In the genomic region with DNA sequence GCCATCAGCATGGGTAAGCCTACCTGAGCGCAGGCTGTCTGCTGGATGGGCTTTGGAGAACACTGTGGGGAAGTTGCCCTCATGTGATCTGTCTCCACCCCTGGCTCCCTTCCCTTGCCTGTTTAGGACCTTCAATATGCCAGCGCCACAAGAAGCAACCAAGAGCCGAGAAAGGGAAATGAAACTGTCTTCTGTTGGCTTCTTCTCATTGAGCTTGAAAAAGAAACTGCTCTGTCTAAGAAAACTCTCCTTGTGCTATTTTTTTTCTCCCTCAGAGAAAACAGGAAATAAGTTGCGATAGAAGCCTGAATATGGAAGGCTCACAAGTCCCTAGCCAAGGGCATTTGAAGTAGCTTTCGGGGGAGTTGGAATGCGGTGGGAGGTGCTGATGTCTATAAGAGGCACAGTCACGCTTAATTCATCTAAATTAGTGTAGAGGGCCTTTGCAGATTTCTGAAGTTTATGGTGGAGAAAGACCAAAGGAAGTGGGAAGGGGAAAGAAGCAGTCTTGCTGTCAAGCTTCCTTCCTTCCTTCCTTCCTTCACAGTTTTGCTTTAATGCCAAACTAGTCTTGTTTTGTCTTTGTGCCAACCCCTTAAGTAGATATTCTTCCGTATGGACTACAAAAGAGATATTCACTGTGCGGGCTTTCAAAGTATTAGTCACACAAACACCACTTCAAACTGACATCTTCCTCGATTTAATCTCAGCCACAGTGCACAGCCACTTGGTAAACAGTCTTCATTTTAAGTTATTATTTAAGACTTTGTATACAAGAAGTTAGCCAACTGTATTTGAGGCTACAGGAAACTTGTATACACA, we compare ENCODE assay signal across 7 mouse cellular contexts. TPM values are rescaled to one million over a fixed set of nuclear protein-coding genes. Genes with fewer than 3 reads are reported as not detected.
DNase-seq lines count a peak whose midpoint lies in the region; ATAC-seq and TF ChIP-seq lines count a peak whose summit lies in the region.

No protein-coding gene starts in this region.

- H3K4me1 ChIP-seq in testis, adult 2 months (ENCODE audit: control insufficient read depth, insufficient read depth, low read length), result no peaks in the 10 kb centered on the region
- peaks cover 7% of the 10 kb centered on the region for H3K4me1 ChIP-seq in embryonic fibroblast, embryonic 13.5 days (ENCODE audit: control insufficient read depth, insufficient read depth, low read length)
- peaks cover 9% of the 10 kb centered on the region; the same call in 1 of the 2 replicates for H3K4me1 ChIP-seq in kidney, embryonic 14.5 days (ENCODE audit: control insufficient read depth, insufficient read depth, low read length)
- H3K4me1 ChIP-seq in midbrain, embryonic 16.5 days (ENCODE audit: control insufficient read depth, insufficient read depth, low read length), result no peaks in the 10 kb centered on the region

- no peak overlapping the region for H3K4me2 ChIP-seq in kidney, embryonic 14.5 days (replicated peaks; ENCODE audit: low read depth, low read length)
- no peak overlapping the region for H3K4me2 ChIP-seq in midbrain, embryonic 16.5 days (ENCODE audit: low read length)

- no peaks in the 10 kb centered on the region for H3K36me3 ChIP-seq in testis, adult 2 months (ENCODE audit: control insufficient read depth, insufficient read depth, low read length)
- H3K36me3 ChIP-seq in kidney, embryonic 14.5 days (ENCODE audit: control insufficient read depth, insufficient read depth, low read length), result no peaks in the 10 kb centered on the region
- H3K36me3 ChIP-seq in midbrain, embryonic 16.5 days (ENCODE audit: control insufficient read depth, insufficient read depth, low read length), result no peaks in the 10 kb centered on the region

- no peaks in the 10 kb centered on the region for H3K9me3 ChIP-seq in kidney, embryonic 14.5 days (ENCODE audit: control insufficient read depth, low read length)
- H3K9me3 ChIP-seq in midbrain, embryonic 16.5 days (replicated peaks; ENCODE audit: control insufficient read depth, low read length, poor library complexity, severe bottlenecking), result no peaks in the 10 kb centered on the region

- peak overlapping the region; percentile 64 for H3K27ac ChIP-seq in testis, adult 2 months (ENCODE audit: control insufficient read depth, insufficient read depth, low read depth, low read length)
- peak overlapping the region; percentile 45 for H3K27ac ChIP-seq in embryonic fibroblast, embryonic 13.5 days (ENCODE audit: insufficient read depth, low read length)
- H3K27ac ChIP-seq in kidney, embryonic 14.5 days (ENCODE audit: low read depth, low read length), result peak overlapping the region; percentile 81; the same call in 1 of the 2 replicates
- H3K27ac ChIP-seq in midbrain, embryonic 16.5 days (ENCODE audit: low read length), result no peak overlapping the region

- no peak for TF ChIP-seq POLR2A in testis, adult 2 months (IDR thresholded peaks at IDR 0.05; ENCODE audit: control insufficient read depth, low read depth, low read length)
- TF ChIP-seq POLR2A in embryonic fibroblast, embryonic 13.5 days (IDR thresholded peaks at IDR 0.05; ENCODE audit: low read depth, low read length), result no peak

- no peak for TF ChIP-seq CTCF in testis, adult 2 months (IDR thresholded peaks at IDR 0.05; ENCODE audit: control insufficient read depth, insufficient read depth, insufficient replicate concordance, low read depth, low read length)
- TF ChIP-seq CTCF in embryonic fibroblast, embryonic 13.5 days (IDR thresholded peaks at IDR 0.05; ENCODE audit: borderline replicate concordance, insufficient read depth, low read length), result no peak

- H3K9ac ChIP-seq in kidney, embryonic 14.5 days (ENCODE audit: low read depth, low read length), result no peak overlapping the region
- H3K9ac ChIP-seq in midbrain, embryonic 16.5 days (ENCODE audit: low read depth, low read length), result no peak overlapping the region

- DNase-seq in testis, postnatal 10 days (ENCODE audit: low spot score), result no peak
- peak; percentile 54 to 58 for DNase-seq in monocyte, adult 2 months (ENCODE audit: low read depth in 1 of 2, low spot score in 2 of 2)
- DNase-seq in gastrocnemius, adult 18-20 months (ENCODE audit: low spot score), result no peak

- no peak overlapping the region for H3K4me3 ChIP-seq in testis, adult 2 months (ENCODE audit: control insufficient read depth, low read depth, low read length)
- no peak overlapping the region for H3K4me3 ChIP-seq in embryonic fibroblast, embryonic 13.5 days (ENCODE audit: insufficient read depth, low read length)
- no peak overlapping the region for H3K4me3 ChIP-seq in kidney, embryonic 14.5 days (ENCODE audit: low read length)
- no peak overlapping the region for H3K4me3 ChIP-seq in midbrain, embryonic 16.5 days (ENCODE audit: low read depth, low read length)

- WGBS in kidney, embryonic 14.5 days, result 54% methylated on average over 10 of the region's 10 CpGs
- WGBS in midbrain, embryonic 16.5 days, result 57% methylated on average over 10 of the region's 10 CpGs

- no peaks in the 10 kb centered on the region for H3K27me3 ChIP-seq in testis, adult 2 months (ENCODE audit: control insufficient read depth, insufficient read depth, low read length)
- H3K27me3 ChIP-seq in kidney, embryonic 14.5 days (ENCODE audit: control insufficient read depth, insufficient read depth, low read length), result no peaks in the 10 kb centered on the region
- H3K27me3 ChIP-seq in midbrain, embryonic 16.5 days (ENCODE audit: control insufficient read depth, insufficient read depth, low read depth, low read length), result no peaks in the 10 kb centered on the region

- ATAC-seq in kidney, embryonic 14.5 days (ENCODE audit: low FRiP score, low TSS enrichment), result no peak
- no peak for ATAC-seq in midbrain, embryonic 16.5 days

RNA-seq across cellular contexts. Expression of a gene that starts 18.3 kb away (rescaled TPM):
- polyA plus RNA-seq in testis, adult 2 months (2012; rRNA removed), result 0.26 and 0.52 TPM in 2 replicates
- not detected in 2 replicates for polyA plus RNA-seq in embryonic fibroblast, embryonic 13.5 days (2011; ENCODE audit: insufficient read length, low read depth, missing spikeins)
- 0.14 and 0.62 TPM in 2 replicates for polyA plus RNA-seq in kidney, embryonic 14.5 days (2014; fragmentation: Nextera tagmentation; extraction: Ambion mirVana)
- 1.2 and 1.5 TPM in 2 replicates for polyA plus RNA-seq in midbrain, embryonic 16.5 days (2015; fragmentation: Nextera tagmentation; extraction: Ambion mirVana)
- total RNA-seq in gastrocnemius, adult 18-20 months (2021), result under 1 TPM in 1 of 2 experiments, not detected in 1; 0.33 TPM

RNA-seq across cellular contexts. Expression of a gene that starts 33.7 kb away (rescaled TPM):
- polyA plus RNA-seq in testis, adult 2 months (2012; rRNA removed), result 0.43 and 1.6 TPM in 2 replicates
- not detected in 2 replicates for polyA plus RNA-seq in embryonic fibroblast, embryonic 13.5 days (2011; ENCODE audit: insufficient read length, low read depth, missing spikeins)
- polyA plus RNA-seq in kidney, embryonic 14.5 days (2014; fragmentation: Nextera tagmentation; extraction: Ambion mirVana), result 1.2 and 1.8 TPM in 2 replicates
- 4.9 and 6.4 TPM in 2 replicates for polyA plus RNA-seq in midbrain, embryonic 16.5 days (2015; fragmentation: Nextera tagmentation; extraction: Ambion mirVana)
- total RNA-seq in gastrocnemius, adult 18-20 months (2021), result under 1 TPM; 0.27 to 0.69 TPM

RNA-seq across cellular contexts. Expression of a gene that starts 34.0 kb away (rescaled TPM):
- polyA plus RNA-seq in testis, adult 2 months (2012; rRNA removed), result not detected in 2 replicates
- not detected in 2 replicates for polyA plus RNA-seq in embryonic fibroblast, embryonic 13.5 days (2011; ENCODE audit: insufficient read length, low read depth, missing spikeins)
- polyA plus RNA-seq in kidney, embryonic 14.5 days (2014; fragmentation: Nextera tagmentation; extraction: Ambion mirVana), result 0.34 TPM in 1 of 2 replicates, not detected in the other
- polyA plus RNA-seq in midbrain, embryonic 16.5 days (2015; fragmentation: Nextera tagmentation; extraction: Ambion mirVana), result 0.14 TPM in 1 of 2 replicates, not detected in the other
- not detected for total RNA-seq in gastrocnemius, adult 18-20 months (2021)

Comparison
In these comparisons a context has a peak if more than half of its experiments do, and no peak if none do; other contexts are left out.
1. DNase-seq: peak in monocyte, adult 2 months (2 of 2); none in testis, postnatal 10 days (single experiment) and gastrocnemius, adult 18-20 months (single experiment).